Mouse (Mus musculus): ENCODE data around the gene Slc35e2.

The Slc35e2 gene

DNA sequence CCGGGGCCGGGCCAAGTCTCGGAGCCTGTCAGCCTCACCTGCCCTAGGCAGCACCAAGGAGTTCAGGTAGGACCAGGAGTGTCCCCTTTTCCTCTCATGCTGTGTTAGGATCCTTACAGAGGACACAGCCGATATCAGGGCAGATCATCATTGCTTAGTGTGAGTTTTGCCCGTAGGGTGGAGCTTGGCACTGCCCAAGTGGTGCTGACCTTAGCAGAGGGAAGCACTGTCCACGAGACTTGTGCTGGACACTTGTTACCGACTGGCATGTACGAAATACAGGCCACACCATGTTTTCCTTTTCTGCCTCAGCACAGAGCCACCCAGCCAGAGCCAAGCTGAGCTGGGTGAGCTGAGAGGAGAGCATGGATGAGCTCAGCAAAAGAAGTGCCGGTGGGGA lies 24.1 kb upstream of the Slc35e2 start:
- DNase-seq (ENCODE audit: low spot score) = no peak

DNA sequence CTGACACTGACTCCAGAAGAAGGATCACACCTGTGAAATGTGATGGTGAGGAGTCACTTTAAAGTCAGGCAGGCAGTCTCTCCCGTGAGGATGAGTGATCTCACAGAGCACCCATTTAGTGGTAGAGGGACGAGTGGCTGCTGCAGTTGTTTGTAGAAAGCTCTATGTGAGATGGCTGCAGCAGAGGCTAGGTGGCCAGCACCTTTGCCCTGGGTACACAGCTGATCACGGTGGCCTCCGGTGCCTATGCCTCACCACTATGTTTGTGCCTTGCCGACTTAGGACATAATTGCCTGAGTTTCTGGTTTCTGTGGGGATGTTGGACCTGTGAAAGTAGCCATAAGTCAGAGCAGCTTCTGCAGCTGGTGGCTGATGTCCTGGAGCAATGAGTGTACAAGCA lies 23.5 kb upstream of the Slc35e2 start:
- no peak for DNase-seq (ENCODE audit: low spot score)

DNA sequence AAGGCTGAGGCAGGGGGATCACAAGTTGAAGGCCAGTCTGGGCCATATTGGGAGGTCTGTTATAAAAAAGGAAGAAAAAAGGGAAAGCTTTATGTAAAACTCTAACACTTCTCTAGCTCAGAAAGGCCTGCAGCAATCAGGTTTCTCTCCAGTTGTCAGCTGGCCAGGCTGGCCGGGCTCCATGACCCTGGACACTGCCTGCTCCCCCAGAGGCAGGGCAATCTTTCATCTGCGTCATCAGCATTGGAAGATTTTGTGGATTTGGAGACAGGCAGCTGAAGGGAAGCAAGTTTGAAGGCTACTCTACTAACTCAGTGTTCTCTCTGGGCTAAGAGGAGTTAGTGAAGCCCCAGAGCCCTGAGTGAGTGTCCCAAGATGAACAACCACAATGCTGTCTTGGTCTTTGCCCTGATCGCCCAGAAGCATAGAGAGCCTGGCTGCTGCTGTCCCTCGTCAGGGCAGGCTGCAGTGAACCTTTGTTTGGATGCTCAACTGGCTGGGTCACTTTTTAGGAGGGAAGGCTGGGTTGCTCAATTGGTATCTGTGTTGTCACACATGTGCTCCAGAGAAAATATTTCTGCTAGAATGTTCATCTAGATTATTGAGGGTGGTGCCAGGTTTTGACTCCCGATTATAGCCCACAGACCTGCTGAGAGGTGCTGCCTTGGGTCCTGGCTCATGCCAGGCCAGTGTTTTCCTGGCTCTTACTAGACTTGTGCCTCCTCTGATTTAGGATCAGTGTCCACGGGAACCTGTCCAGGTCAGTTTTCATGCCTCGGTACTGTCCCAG lies 22.7 kb upstream of the Slc35e2 start:
- peak; percentile 46 for DNase-seq (ENCODE audit: low spot score)

DNA sequence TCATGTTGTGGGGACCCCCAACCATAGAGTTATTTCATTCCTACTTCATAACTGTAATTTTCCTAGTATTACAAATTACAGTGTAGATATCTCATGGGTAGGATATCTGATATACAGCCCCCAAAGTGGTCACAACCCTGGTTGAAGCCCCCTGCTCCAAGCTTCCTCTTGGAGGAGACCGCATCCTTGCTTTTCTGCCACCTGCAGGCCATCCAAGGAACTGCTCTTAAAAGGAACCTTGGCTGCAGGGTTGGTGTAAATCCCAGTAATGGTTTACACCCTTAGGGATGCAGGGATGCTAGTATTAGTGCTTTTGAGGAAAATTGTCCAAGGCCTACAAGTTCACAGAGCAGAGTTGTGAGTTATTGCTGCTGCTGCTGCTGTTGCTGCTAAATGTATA lies 20.8 kb upstream of the Slc35e2 start:
- DNase-seq (ENCODE audit: low spot score) = peak; percentile 68

DNA sequence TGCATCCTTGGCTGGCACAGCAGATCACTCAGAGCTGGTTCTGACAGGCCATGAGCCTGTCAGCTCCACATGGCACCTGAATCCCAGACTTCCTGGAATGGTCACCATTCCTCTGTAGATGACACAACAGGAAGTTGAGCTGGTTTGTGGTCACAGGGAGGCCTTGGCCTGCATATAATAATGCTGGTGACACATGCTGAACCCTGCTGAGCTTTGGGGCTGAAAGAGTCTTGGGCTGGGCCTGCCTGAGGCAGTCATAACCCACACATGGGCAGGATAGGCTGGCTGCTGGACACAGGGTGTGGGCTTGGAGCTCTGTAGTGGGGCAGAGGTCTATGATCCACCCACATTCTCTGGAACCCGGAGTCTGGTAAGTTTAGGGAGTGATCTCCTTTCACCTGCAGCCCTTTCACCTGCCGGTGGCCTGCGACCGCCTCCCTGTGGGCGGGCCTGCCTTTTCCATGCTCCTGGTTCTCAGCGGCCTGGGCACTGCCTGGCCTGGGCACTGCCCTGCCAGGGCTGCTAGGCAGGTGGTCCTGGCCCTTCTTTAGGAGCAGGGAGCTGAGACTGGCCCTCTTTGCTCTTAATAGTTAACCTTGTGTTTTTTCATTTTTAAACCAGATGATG lies 18.8 kb upstream of the Slc35e2 start:
- peak; percentile 66 for DNase-seq (ENCODE audit: low spot score)

DNA sequence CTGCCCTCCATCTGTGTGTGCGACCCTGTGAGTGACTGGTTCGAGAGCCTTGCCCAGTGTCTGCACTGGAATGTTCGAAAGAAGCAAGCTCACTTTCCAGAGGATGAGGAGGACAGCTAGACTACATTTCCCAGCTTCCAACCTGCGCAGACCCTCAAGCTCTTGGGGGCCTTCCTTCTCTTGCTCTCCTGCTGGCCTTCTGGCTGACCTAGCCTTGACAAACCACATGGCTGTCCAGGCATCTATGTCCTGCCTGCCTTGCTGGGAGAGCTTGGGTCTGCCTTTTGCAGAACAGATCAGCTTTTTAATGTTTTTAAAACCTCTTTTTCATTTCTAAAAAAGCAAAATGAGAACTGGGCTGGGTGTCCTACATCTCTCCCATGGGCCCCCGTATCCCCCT lies 11.9 kb upstream of the Slc35e2 start:
- no peak for DNase-seq (ENCODE audit: low spot score)

DNA sequence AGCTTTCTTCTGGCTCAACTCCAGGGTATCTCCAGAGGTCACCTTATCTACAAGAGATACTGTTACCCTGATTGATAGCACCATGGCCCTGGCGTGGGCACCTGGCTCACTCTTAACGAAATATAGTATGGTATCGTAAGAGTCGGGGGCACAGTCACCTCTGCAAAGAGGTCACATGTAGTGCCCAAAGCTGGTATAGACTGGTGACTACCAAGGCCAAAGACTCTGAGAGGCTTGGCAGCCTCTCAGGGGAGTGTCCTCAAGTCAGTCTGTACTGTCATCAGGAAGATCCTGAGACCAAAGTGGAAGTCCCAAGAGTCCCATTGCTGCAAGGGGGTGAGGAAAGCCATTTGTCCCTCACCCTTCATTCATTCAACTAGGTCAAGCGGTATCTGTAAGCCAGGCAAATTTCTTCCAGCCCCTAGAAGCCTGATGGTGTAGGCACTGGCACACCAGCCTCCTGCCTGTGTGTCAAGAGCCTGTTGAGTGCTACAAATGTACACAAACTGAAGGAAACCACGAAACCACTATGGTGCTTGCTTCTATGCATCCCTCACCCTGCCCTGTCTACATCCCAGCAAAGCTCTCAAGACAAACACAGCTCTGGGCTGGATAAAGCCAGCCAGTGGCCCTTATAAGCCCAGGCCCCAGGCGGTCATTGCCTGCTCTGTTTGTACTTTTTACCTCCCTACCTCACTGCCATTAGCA lies 10.1 kb upstream of the Slc35e2 start:
- no peak for DNase-seq (ENCODE audit: low spot score)

DNA sequence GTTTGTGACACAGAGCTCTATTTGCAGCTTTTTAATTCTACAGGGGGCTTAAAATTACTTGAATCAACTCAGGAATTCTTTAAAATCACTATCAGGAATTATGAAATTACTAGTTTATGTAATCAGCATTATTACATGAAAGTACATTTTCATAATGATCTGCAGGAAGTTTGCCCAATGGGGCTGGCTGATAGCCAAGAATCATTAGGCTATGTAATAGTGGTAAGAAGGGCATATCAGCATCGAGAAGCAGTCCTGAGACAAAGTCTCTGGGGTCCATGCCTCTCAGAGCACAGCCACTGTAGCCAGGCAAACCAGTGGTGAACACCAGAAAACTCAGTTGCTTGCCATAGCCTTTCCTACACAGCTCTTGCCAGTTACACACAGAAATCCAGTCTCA lies 7.4 kb upstream of the Slc35e2 start:
- no peak for DNase-seq (ENCODE audit: low spot score)

DNA sequence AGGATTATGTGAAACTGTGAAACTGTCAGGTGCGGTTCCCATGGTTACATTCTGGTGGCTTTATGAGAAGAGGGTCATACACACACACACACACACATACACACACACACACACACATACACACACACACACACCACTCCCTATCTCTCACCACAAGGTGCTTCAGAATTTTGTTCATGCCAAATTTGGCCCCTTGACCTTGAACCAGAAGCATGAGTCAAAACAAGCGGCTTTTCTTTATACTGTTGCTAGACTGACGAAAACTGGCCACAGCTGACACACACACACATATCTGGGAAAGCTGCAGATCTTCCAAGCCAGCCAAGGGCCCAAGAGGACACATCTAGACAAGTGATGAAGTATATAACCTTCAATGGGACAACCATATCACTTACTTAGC lies 5.4 kb upstream of the Slc35e2 start:
- no peak for DNase-seq (ENCODE audit: low spot score)

DNA sequence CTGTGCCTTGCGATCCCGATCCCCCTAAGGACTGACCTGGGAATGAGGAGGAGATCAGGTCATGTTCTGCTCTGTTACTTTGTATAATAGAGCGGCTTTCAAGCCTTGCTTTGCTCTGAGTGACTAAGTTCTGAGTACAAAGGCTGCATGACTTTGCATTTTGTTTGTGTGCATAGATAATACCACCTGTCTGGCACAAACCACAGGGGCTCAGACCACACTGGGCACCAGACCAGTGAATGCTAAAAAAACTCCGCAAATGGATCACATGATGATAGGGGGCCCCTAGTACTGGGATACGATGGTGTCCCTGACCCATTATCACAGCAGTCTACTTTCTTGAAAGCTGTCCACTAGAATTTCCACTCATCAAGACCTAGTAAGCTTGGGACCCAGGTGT lies 4.6 kb upstream of the Slc35e2 start:
- DNase-seq (ENCODE audit: low spot score) = no peak

DNA sequence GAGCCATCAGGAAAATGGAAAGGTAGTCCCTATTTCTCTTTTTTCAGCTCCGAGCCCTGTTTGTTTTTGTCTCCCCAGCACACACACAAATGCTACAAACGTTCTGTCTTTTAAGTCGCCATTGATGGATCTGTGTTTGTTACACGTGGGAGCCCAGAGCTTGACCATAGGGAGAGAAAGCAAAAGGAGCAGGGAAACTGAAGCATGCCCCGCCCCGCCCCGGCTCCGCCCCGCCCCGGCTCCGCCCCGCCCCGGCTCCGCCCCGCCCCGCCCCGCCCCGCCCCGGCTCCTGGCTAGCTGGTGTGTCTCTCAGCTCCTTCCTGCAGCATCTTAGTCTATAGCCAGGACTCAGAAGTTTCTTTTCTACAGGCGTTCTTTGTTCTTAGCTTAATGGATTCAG lies 2.7 kb upstream of the Slc35e2 start:
- DNase-seq (ENCODE audit: low spot score) = no peak

DNA sequence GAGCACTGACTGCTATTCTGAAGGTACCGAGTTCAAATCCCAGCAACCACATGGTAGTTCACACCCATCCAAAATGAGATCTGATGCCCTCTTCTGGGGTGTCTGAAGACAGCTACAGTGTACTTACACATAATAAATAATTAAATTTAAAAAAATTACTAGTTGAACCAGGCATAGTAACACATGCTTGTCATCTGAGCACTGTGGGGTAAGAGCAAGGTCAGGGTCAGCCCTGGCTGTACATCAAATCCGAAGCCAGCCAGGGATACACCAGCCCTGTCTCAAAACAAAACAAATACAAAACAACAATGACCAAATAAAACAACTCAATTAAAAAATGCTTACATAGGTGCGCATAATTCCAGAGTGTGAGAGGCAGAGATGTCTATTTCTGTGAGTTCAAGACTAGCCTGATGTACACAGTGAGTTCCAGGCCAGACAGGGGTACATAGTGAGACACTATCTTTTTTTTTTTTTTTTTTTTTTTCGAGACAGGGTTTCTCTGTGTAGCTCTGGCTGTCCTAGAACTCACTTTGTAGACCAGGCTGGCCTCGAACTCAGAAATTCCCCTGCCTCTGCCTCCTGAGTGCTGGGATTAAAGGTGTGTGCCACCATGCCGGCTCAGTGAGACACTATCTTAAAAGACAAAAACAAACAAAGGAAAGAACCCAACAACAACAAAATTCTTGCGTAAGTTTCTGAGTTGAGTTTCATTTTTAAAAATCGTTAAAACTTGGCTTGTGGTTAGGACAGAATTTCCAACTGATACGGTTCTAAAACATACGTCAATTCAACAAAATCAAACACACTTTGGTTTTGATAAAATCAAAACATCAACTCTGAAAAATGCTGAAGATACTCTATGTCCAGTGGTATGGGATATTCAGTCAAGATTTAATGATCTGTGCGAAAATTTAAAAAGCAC lies 1.1 kb upstream of the Slc35e2 start:
- DNase-seq (ENCODE audit: low spot score) = no peak

DNA sequence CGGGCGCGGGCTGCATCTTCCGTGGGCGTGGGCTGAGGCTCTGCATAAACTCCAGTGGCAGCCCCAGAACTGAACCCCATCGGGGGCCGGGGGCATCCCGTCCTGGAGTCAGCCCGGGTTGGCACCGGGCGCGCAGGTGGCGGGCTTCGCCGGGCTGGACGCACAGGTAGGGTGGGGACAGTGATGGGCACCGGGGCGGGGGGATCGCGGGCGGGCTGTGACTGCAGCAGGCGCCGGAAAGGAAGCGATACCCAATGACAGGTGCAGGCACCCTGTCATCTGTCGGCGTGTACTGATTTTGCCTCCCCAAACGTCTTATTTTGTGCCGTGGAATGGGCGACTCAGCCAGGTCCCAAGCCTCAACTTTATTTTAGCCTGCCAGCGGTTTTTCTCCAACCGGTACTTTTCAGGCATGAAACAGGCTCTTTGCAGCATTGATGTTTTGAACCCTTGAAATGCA lies 811 bp downstream of the Slc35e2 start:
- no peak for DNase-seq (ENCODE audit: low spot score)

DNA sequence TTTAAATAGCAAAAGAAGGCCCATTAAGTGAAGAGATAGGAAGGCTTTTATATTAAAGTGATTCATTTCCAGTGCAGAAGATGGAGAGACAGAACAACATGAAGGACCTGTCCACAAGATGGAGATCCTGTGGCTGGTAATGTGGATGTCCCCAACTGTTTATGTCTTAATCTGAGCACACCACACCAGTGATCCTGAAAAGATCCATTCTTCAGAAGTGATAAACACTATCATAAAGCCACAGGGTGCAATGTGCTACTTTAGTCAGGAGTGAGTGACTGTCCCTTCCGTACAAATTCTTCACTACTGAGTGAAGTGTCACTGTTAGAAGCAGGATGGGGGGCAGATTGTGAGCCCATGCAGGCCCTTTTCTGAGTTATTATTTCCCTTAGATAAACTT lies 1.5 kb downstream of the Slc35e2 start:
- no peak for DNase-seq (ENCODE audit: low spot score)

DNA sequence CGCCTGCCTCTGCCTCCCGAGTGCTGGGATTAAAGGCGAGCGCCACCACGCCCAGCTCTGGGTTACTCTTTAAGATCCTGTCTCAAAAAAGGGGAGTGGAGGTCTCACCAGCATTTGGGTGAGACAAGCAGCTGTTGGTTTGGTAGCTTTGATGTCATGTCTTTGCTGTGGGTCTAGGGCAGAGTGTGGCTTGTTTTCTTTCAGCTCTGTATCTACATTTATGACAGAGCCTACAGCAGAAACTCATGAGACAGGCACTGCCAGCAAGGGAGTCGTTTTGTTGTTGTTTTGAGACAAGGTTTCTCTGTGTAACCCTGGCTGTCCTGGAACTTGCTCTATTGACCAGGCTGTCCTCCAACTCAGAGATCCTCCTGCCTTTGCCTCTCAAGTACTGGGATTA lies 2.6 kb downstream of the Slc35e2 start:
- no peak for DNase-seq (ENCODE audit: low spot score)

DNA sequence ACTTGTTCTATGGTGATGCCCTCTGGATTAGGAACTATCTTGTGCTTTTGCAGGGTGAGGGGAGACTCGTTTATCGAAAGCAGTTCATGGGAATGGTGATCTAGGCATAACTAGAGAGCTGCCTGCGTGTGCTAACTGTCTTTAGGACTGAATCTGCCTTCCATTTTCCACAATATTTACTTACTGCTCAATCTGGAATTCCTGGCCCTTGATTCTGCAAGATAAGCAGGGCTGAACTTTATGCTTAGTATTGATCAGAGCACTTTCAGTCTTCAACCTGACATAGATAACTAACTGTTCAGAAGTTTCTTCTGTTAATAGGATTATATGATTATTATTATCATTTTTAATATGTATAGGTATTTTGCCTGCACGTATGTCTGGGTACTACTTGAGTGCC lies 3.9 kb downstream of the Slc35e2 start:
- DNase-seq (ENCODE audit: low spot score) = no peak

DNA sequence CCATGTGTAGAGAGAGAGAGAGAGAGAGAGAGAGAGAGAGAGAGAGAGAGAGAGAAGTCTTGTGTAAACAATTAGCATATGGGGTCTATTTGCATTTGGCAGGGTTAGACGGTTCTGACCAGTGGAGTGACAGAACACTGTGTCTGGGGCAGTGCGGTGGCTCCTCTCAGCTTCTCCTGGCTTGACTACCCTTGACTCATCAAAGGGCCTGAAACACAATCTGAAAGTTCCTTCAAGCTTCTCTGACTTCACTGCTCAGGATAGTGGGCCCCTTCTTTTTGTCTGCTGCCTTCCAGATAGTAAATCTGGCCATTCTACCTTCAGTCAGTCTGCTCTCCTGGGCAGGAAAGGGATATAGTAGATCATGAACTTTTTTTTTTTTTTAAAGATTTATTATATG lies 5.6 kb downstream of the Slc35e2 start:
- DNase-seq (ENCODE audit: low spot score) = no peak

DNA sequence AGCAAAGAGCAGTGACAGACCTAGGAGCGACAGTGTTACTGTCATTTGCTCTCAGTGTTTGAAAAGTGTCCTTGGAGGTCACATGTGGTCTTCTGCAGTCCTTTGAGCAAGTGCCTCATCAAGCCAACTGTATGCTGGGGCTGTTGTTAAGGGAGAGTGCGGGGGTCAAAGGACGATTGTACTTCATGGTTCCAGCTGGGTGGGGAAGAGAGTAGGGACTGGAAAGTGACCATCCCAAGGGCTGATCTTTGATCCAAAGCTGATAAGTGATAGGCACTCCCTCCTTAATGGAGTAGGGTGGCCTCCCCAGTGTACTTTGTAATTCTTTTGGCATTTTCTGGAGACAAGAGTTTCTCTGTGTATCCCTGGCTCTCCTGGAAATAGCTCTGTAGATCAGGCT lies 10.6 kb downstream of the Slc35e2 start:
- DNase-seq (ENCODE audit: low spot score) = no peak

DNA sequence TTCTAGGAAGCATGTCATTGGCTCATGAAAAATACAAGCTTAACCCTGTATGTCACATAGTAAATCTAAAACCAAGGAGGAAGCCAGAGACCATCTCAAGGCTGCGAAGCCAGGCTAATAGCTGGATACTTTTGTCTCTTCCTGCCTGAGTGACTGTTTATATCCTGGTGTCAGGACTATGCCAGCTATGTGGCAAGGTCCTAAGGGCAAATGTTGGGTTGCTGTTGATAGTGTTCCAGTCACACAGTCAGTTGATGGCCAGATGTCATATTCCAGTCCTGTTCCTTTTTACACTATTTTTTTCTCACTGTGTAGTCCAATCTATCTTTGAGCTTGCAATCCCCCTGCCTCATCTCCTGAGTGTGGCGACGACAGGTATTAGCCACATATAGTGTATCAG lies 12.0 kb downstream of the Slc35e2 start:
- DNase-seq (ENCODE audit: low spot score) = no peak

DNA sequence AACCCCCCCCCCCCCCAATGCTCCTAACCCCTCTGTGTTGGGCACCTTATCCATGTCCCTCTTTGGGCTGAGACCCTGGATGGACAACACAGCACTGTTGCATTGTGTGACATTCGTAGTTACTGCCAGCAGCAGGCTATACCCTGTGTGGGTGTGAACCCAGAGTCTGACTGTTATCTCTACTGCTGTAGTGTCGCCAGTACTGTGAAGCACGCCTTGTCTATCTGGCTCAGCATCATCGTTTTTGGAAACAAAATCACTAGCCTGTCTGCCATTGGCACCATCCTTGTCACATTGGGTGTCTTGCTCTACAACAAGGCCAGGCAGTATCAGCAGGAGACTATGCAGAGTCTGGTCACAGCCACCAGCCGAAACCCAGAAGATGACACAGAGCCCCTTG lies 17.1 kb downstream of the Slc35e2 start:
- DNase-seq (ENCODE audit: low spot score) = no peak

DNA sequence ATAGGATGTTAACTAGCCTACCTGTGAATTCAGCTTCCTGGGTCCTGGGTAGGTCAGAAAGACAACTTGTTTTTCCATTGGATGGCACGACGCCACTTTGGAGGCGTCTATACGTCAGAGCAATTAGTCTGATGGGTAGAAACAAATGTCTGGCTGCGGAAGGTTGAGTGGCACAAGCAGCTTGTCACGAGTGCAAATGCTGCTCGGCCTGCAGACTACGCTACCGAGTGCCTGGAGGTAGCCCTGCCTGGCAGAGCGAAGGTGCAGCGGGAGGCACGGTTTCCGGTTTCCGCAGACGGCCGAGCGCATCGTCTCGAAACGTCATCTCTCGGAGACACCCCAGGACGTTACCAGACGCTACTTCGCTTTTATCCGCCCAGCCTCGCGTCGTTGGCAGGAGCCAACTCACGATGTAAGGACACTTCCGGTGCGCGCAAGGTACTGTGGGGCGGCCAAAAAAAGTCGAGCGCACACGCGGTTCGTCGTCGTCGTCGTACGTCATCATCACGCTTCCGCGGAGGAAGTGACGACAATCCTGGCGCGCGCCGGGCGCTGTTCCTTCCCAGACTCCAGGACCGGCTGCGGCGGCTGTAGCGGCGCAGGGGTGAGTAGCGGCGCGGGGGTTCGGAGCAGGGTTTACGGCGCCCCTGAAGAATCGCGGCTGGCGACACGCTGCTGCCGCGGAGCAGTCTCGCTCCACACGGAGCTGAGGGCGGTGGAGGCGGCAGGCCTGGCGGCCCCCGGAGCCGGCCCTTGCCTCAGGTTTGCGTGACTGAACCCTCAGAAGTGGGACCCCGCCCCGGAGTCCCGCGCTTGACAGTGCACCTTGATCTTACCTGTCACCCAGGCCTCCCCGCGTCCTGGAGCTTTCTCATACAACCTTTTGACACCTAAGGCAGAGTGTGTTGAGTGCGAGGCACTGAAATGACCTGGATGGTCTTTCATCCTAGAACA lies 23.4 kb downstream of the Slc35e2 start, which contains the start of gene Cdk11b:
Gene Cdk11b, plus strand, starts transcription at position 517 of the 954 bp plus-strand sequence.
- peak; percentile 97 for DNase-seq (ENCODE audit: low spot score)
